Mouse (Mus musculus) fat pad, adult 2 months (tissue): ENCODE measurements at regions not wholly inside any gene's neighbourhood (a gene's known extent, or its start where the extent isn't known, plus 50 kb on each side); places are given as distances from the start of the nearest gene placed in this dataset.

Source experiments
- DNase-seq: peaks from one replicate; pipeline ENCODE4 v3.0.0-alpha.2; 2011; ENCODE audit warnings: low read depth, low spot score; ENCODE audit errors: extremely low read depth

DNA sequence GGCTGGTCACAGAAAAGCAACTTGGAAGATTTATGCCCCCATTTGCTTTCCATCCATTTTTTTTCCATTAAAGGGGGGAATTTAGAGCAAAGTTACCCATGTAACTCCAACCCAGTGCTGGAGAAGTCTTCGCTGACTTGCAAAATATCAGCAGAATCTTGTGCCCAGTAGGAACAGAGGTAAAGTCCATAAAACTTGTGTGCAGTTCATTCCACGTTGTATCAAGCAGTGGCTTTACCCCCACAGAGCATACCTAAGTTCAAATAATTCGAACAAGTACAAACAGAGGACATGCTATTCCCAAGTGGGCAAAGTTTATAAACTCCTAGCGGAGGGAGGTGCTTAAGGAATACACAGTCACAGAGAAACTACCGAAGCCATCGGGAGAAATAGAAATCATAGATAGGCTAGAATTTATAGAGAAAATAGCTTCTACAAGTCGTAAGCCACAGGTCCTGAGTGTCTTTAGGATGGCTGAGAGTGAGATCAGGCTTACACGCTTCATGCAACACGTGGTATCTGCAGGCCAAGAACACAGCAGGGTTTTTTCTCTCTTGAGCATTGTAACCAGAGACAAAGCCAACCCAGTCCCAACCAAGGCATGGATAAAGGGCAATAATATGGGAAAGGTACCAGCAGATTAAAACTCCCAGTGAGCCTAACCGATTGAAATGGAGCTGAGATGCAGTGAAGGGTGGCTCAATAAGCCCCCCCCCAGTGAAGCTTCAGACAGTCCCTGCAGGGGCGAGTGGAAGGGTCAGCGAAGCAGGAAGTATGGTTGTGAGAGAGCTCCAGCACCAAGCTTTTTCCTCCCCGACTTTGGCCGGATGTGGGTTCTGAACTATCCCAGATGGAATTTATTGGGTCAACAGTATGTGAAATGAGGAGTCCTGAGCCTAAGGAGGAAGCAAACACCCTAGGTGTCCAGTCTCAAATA is 487.6 kb upstream of the Gm9747 start:
- peak; percentile 59 for DNase-seq

DNA sequence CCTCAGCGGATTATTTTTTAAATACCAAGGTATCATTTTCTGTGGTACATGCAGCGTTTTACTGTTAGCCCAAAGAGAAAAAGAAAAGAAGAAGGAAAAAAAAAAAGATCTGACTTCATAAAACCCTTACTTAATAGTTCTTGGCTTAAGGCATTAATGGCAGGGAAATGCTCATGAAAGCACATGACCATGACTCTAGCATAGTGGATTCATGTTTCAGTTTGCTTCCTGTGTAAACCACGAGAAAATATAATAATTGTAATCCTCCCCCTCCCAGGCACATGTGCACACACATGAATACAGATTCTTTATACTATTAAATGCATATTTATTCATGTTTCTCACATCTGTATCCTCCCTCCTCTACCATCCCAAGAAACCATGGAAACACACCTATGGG is 486.9 kb upstream of the Gm9747 start:
- no peak for DNase-seq

DNA sequence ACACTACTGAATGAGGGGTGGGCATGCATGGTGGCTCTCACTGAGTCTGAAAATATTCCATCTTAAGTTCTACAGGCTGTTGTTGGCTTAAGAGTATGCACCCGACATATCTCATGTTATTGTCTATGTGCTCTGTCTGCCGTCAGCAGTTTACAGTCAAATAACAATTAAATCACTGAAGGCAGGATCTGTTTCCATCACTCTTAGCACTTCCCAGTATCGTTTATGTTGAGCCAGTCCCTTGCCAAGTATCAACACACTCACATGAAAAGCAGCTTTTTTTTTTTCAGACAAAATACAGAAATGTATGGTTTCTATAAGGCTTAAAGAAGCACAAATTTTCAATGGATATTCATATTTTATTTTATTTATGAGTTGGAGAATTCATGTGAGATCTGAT is 485.9 kb upstream of the Gm9747 start:
- no peak for DNase-seq

DNA sequence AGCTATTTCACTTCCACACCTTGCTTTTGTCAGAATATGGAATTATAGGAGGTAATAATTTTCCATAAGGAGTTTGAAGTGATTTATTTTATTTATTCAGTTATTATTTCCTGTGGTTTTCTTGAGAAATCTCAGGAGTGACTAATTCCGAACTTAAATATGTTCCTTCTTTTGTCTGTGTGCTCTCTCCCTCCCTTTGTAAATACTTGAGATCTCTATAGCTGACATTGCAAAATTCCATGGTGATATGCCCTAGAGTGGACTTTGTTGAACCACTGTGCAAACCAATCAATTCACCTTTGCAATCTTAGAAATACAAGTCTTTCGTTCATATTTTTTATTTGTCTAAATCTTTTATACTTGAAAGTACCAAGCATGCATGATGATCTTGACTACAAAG is 478.8 kb upstream of the Gm9747 start:
- DNase-seq, result no peak

DNA sequence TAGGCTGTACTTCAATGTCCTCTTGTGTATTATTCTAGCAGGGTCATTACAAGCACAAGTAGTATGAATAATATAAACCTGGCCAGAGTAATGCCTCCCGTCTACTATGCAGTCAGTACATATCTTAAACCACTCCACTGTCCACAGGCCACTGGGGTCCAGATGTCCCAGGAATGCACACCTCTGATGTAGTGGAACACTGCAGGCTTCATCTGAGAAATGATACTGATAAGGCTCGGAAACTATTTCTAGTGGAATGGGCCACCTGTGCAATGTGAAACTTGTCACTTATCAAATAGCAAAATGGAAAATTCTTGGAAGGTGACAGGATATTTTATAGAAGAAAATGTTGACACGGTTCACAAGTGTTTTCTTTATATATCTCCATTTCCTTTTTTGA is 477.6 kb upstream of the Gm9747 start:
- DNase-seq, result no peak

DNA sequence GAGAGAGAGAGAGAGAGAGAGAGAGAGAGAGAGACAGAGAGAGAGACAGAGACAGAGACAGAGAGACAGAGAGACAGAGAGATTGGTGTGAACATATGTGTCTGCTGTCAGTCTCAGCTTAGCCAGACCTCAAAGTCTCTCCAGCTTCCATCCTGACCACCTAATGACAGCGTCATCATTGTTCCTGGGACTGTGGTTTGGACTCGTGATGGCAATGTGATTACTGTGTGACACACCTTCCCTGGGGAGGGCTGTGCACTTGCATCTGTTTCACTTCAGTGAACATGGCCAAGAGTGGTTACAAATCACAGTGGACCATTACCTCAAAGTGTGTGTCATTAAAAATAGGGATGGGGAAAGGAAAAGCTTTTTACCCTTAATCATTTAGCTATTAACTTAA is 477.2 kb upstream of the Gm9747 start:
- no peak for DNase-seq

DNA sequence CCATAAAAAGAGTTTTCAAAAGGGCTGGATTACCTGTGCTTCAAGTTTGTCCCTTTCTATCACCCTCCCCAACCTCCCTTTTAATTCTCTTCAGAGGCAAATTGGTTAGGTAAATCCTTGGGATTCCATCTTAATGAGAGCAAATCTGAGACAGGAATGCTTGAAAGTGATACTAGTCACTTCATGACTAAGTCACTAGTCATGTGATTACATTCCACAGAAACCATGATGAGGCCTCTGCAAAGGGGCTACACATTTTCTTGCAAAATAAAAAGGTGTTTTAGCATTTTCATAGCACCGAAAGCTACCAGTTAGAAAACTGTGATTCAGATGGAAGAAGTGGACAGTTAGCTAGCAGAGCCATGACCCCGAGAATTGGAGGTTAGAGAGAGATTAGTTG is 473.0 kb upstream of the Gm9747 start:
- no peak for DNase-seq

DNA sequence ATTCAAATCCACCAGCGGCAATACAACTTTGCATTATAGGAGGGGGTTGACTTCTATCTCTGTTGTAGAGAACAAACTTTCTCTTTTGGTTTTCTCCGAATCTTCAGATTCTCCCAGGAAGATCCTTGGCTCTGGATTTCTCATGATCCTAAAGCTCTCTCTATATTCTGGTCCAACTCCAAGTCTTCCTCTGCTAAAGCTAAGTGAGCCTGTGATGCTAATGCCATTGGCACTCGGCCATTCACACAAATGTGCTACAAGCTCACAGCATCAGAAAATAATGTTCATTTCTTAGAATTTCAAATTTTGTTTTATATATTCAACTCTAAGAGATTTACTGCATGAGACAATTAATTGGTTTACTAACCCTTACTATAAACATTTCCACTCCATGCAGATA is 461.2 kb upstream of the Gm9747 start:
- no peak for DNase-seq

DNA sequence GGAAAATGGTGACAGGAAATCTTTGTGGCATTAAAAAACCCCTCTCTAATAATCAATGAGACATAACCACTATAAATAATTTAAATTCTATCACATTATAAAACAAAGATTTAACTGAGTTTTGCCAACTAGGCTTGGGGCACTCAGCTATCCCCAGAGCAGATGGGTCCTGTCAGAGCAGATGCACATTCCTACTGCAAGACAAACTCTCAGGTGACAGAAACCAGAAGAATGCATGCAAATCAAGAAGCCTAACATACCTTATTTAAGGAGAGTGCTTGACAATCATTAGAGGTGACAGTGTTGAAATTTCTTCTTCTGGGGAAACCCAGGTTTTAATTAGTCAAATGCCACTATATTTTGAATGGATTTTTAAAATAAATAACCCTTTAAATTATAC is 452.3 kb upstream of the Gm9747 start:
- no peak for DNase-seq

DNA sequence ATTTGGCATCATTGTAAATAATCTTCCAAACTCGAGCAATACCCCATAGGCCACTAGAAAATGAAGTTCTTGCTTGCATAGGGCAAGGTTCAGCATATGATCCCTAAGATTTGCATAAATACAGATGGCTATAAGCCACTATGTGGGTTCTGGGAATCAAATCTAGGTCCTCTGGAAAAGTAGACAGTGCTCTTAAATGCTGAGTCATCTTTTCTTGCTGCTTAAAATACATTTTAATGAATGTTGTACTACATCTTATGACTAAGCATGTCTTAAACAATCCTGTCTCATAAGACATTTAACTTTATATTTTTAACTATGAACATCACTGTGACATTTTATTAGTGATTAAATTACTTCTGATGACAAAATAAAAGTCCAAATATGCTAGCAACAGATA is 448.6 kb upstream of the Gm9747 start:
- no peak for DNase-seq

DNA sequence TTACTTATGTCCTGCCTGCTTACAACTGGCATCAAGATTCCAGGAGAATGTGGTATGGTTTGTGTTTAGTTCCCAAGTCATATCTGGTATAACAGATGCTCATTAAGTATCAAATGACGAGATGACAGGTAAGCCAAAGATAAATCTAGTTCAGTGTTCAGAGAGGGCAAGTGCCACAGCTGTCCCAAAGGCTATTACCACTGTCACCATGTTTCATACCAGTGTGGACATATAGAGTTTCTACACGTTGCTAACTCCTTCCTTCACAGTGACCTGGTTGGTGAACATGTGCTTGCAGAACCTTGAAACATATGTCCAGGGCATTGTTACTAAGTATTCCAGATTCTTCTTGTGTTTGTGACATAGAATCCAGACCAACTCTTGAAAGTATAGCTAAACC is 438.1 kb upstream of the Gm9747 start:
- no peak for DNase-seq

DNA sequence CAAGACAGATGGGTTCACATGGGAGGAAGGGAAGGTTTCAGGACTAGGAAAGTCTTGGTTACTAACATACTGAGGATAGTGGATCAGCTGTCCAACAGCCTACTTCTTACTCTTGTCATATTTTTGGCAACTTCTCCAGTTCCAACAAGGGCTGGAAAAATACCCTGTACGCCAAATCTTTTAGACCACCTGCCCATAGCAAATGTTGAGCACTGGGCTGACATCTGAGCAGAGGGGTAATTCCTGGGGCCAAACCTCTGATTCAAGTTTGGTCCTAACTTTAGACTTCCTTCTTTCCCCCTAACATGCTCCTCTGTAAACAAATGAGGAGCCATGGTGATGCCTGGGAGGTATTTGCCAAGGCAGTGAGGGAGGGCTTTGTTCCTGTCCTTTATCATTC is 437.5 kb upstream of the Gm9747 start:
- no peak for DNase-seq

DNA sequence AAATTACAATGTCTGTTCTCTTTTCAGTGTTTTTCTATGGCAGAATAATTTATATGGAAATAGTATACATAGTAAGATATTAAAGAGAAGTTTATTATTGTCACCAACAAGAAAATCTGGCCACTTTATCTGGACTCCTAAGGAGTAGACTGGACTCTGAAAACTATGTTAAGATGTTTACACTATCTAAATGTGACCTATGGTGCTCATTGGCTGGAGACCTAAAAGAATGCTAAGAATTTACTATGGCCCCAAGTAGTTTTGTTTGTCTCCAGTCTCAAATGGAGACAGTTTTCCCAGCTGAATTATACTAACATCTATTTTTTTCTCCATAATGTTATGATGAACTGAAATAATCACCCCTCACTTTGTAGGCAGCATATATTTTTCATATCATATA is 421.3 kb upstream of the Gm9747 start:
- no peak for DNase-seq

DNA sequence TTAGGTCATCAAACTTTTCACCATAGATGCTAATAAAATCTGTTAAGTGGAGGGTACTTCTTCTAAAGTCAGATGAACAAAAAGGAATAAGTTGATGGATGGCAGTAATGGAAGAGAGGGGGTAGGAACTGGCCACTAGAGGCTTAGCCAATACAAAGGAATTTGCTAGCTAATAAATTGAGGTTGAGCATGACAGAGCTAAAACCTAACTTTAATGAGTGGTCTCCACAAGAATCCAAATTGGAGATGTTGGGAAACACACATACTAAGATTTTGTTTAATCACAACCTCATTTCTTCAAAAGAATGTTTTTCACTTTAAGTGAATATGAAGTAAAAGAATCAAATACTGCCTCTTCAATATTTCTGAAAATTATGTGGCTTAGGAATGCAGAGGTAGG is 414.0 kb upstream of the Gm9747 start:
- DNase-seq, result no peak

DNA sequence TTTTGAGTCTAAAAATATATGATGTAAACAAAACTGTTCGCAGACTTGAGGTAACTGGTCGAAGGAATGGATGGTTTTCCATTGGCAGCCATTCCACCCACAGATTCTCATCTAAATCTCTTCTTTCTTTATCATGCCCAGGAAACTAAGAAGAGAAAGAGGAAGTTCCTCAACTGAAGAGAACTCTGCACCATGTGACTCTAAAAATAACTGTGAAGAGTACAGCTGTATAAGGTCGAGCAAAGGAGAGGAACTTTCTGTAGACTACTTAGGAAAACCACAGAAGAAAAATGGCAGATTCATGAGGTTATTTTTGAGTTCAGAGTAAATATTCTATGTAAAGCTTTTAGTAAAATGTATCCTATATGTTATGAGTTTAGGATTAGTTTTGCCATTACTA is 390.9 kb upstream of the Gm9747 start:
- no peak for DNase-seq

DNA sequence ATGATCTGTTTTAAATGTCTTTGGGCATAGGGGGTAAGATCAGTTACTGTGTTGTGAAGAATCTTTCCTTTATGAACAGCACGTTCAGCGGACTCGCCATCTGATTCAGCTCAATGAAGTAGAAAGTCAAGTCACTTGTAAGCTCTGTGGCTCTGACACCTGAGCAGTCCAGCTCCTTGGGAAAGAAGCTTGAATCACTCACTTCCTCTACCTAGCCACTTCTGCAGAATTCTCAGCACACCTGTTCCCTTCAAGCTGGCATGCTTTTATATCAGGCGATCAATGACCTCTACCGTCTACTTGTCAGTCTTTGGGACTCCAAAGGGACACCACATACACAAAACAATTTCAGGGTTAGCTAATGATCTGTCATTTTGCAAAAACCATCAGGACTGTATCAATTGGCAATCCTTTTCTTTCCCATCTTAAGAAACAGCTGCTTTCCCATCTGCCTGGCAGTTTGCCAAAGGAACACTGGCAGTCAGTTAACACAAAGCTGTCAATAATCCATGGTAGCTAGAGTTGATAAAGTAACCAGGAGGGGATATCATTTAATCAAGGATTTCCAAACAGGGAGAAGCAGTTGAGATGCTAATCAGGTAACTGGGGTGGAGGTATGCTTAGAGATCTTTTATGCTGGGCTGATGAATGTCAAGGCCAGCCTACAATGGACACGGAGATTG is 382.3 kb upstream of the Gm9747 start:
- no peak for DNase-seq

DNA sequence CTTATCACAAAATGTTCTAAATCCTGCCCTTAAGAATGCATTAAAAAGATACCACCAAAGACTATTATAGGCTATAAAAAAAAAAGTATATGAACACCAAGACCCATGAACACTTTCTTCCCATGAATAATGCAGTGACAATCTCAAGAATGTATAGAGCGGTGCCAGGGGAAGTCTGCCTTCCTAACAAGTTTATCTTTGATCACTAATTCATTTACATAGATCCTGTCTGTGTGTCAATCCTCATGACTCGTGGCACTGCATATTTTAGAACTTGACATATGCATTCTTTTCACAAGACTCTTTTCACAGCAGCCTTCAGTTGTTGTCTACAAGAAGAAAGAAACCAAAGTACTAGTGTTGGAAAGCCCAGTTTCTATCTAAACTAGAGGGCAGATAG is 373.4 kb upstream of the Gm9747 start:
- DNase-seq, result no peak

DNA sequence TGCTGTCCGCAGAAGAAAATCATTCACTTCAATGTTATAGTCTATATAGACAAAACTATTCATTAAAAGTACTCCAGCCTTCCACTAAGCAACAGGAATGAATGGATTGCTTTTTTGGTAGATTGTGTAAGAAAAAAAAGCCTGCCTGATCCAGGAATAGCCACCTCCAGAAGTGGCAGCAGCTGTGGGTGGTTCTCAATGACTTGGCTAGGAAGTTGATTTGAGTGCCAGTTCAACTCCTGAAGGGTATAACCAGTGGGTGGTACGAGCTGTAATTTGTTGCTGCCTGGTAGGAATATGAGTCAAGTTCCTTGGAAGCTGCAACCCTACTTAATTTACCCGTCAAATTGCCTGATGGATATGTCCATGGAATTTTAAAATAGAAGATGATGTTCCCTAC is 368.3 kb upstream of the Gm9747 start:
- DNase-seq, result peak; percentile 95

DNA sequence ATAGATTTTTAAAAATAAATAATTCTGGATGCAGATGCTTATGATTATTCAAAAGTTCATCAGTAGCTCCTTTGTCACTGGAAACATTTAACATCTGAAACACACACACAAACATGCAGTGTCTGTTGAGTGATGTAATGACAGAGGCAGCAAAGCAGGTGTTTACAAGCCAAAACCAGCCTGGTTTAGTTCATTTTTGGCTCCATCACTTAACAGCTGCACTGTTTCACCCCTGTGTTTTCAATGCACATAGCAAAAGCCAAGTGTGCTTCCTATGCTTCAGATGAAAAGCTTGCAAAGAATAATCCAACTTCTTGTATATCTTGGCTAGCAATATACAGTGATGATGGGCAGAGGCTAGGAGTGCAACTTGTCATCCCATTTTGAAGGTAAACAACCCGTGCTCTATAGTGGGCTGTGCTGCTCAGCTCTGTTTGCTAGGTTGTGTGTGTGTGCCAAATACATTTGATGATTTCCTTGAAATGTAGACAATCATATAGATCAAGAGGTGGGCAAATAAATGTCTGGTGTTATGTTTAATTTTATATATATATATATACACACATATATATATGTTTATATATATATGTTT is 345.9 kb upstream of the Gm9747 start:
- DNase-seq, result no peak

DNA sequence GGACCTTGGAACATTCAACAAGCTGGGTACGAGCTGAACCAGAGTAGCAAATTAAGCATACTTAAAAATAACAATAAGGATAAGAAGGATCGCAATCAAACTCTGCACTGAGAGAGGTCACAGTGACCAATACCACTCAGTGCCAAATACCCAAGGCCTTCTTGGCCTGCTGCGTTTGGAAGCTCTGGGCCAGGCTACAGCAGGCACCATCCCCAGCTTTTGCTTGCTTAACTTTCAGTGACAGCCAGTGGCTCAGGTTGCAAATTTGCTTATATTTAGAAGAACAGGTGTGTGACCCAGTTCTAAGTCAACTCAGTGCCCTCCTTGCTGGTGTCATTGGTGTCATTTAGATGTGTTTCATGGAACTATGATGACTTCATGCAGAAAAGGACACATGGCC is 335.7 kb upstream of the Gm9747 start:
- DNase-seq, result peak; percentile 86

DNA sequence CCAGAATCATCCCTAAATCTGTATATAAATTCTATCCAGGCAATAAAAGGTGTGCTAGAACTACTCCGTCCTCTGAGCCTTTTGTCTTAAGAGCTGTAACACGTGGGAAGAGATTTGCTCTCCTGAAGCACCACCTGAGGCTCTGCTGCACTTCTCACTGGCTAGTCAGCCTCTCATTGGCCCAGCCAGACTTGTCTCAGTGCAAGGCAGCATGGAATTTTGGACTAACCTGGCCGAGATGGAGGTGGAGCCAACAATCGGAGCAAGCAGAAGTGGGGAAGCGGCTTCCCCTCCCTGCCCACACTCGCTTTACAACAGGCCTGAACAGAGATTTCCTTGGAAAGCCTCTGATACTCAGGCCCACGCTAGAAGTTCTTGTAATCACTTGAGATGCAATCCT is 332.1 kb upstream of the Gm9747 start:
- peak; percentile 88 for DNase-seq

DNA sequence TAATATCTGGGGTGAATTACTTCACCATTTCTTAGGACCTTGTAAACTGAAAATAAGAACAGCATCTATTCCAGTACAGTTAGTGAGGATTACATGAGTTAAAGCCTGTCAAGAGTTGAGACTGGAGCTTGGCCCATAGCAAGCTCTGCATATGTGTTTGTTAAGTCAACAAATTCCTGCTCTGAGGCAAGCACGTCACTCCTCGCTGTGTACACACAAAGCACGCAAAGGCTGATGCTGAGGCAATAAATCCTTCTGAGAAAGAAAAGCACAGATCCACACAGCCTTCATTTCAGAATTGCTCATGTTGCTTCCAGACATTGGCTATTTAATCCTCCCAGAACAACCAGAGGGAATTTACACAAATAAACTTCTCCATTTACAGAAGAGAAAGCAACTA is 328.9 kb upstream of the Gm9747 start:
- DNase-seq, result no peak
